Comparison of ENCODE assay signal across 9 mouse cellular contexts in genomic region chr12:108761209-108761608, GRCm38 (mm10). TPM values are rescaled to one million over a fixed set of nuclear protein-coding genes. Genes with fewer than 3 reads are reported as not detected.
DNase-seq lines count a peak whose midpoint lies in the region; ATAC-seq and TF ChIP-seq lines count a peak whose summit lies in the region.
"Had no signal": no experiment of that assay in that cellular context is flagged by ENCODE, and none has a peak within 500 bp of the region (broad histone marks: within the 10 kb centered on the region; RNA-seq: fewer than 3 reads in every experiment).

No protein-coding gene starts in this region.

- TF ChIP-seq CTCF in layer of hippocampus, adult 2 months (conservative IDR thresholded peaks at IDR 0.05), result no peak

- H3K4me3 ChIP-seq in kidney, embryonic 14.5 days (ENCODE audit: low read length), result no peak overlapping the region
- H3K4me3 ChIP-seq in layer of hippocampus, adult 2 months, result no peak overlapping the region
- H3K4me3 ChIP-seq: lung, embryonic 15.5 days had no signal

- H3K27ac ChIP-seq in kidney, embryonic 14.5 days (ENCODE audit: low read depth, low read length), result no peak overlapping the region
- no peak overlapping the region for H3K27ac ChIP-seq in layer of hippocampus, adult 2 months
- H3K27ac ChIP-seq: lung, embryonic 15.5 days had no signal

- no peak overlapping the region for H3K4me2 ChIP-seq in kidney, embryonic 14.5 days (replicated peaks; ENCODE audit: low read depth, low read length)
- H3K4me2 ChIP-seq: lung, embryonic 15.5 days had no signal

- 51% methylated on average over 4 of the region's 4 CpGs for WGBS in kidney, embryonic 14.5 days

- H3K9me3 ChIP-seq in kidney, embryonic 14.5 days (ENCODE audit: control insufficient read depth, low read length), result no peaks in the 10 kb centered on the region
- H3K9me3 ChIP-seq: lung, embryonic 15.5 days had no signal

- ATAC-seq in kidney, embryonic 14.5 days (ENCODE audit: low FRiP score, low TSS enrichment), result no peak

- no peak overlapping the region for H3K9ac ChIP-seq in kidney, embryonic 14.5 days (ENCODE audit: low read depth, low read length)
- H3K9ac ChIP-seq: lung, embryonic 15.5 days had no signal

- peak; percentile 33 for DNase-seq in kidney, adult 11 months
- peak; percentile 67 for DNase-seq in kidney, adult 9 months
- peak; percentile 47 for DNase-seq in lung, postnatal 14 days
- DNase-seq in thymus, postnatal 25 days, result peak; percentile 67
- DNase-seq in layer of hippocampus, postnatal 10 days (ENCODE audit: low spot score in 2 of 2), result no peak
- no peak for DNase-seq in layer of hippocampus, adult 2 months (ENCODE audit: low spot score in 2 of 2)
- no peak for DNase-seq in layer of hippocampus, adult 9-10 months (ENCODE audit: low spot score)

- no peaks in the 10 kb centered on the region for H3K36me3 ChIP-seq in kidney, embryonic 14.5 days (ENCODE audit: control insufficient read depth, insufficient read depth, low read length)
- H3K36me3 ChIP-seq: lung, embryonic 15.5 days had no signal

- no peaks in the 10 kb centered on the region for H3K27me3 ChIP-seq in kidney, embryonic 14.5 days (ENCODE audit: control insufficient read depth, insufficient read depth, low read length)
- H3K27me3 ChIP-seq: lung, embryonic 15.5 days had no signal

- peaks cover 14% of the 10 kb centered on the region for H3K4me1 ChIP-seq in kidney, embryonic 14.5 days (ENCODE audit: control insufficient read depth, insufficient read depth, low read length)

RNA-seq across cellular contexts. Expression of gene Yy1, which starts 31.6 kb away (rescaled TPM):
- 23.2 and 24.2 TPM in 2 replicates for polyA plus RNA-seq in kidney, embryonic 14.5 days (2014; fragmentation: Nextera tagmentation; extraction: Ambion mirVana)
- total RNA-seq in layer of hippocampus, postnatal 10 days (2021), result 10 to 100 TPM; 53.5 to 54.5 TPM
- total RNA-seq in layer of hippocampus, adult 2 months (2021), result 10 to 100 TPM; 45.0 to 53.7 TPM

RNA-seq across cellular contexts. Expression of gene Degs2, which starts 59.1 kb away (rescaled TPM):
- polyA plus RNA-seq in kidney, embryonic 14.5 days (2014; fragmentation: Nextera tagmentation; extraction: Ambion mirVana), result 6.6 and 7.3 TPM in 2 replicates
- under 1 TPM; 0.38 to 0.85 TPM for total RNA-seq in layer of hippocampus, postnatal 10 days (2021)
- 1 to 10 TPM; 3.7 to 5.4 TPM for total RNA-seq in layer of hippocampus, adult 2 months (2021)

Comparison
In these comparisons a context has a peak if more than half of its experiments do, and no peak if none do; other contexts are left out.
1. DNase-seq: peak in kidney, adult 11 months (single experiment), kidney, adult 9 months (single experiment), lung, postnatal 14 days (single experiment) and thymus, postnatal 25 days (single experiment); none in layer of hippocampus, postnatal 10 days (0 of 2), layer of hippocampus, adult 2 months (0 of 2) and layer of hippocampus, adult 9-10 months (single experiment).